Mouse (Mus musculus) ES-CJ7 (cell line): ENCODE data around the gene Gsta1.
"Not testable (repeated sequence)": the region's sequence is repeated elsewhere in the genome, so short reads cannot be mapped to it uniquely, and the experiment has no call there.

ENCODE experiments used
- DNase-seq: peaks from one replicate; pipeline ENCODE4 v3.0.0; 2011; ENCODE audit warnings: low read depth, low spot score

Gene Gsta1

GRCm38 (mm10) chr9:78229658-78230057 is 798 bp upstream of the Gsta1 start:
- not testable (repeated sequence) for DNase-seq

DNA sequence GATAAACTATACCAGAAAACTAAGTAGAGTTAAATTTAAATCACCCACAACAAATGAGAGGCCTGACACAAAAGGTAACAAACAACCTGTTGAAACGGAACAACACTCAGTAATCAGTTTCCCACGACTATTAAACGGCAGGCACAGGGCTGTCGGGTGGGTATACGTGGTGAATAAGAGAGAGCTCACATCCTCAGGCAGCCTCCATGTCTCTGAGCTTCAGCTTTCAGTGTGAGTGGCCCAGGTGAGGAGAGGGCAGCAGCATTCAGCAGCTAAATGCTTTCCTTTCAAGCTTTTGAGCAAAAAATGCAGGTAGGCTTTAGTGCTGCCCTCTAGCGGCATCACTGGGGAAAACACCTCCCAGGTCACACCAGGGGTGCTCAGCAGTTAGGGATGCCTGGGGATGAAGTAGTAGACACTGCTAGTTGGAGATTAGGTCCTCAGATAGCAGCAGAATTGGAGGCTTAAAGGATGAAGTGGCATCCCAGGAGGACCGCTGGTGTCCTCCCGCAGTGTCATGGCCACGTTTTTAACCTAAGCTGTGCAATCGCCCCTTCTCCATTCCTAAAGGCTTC is 2.8 kb downstream of the Gsta1 start:
- not testable (repeated sequence) for DNase-seq

DNA sequence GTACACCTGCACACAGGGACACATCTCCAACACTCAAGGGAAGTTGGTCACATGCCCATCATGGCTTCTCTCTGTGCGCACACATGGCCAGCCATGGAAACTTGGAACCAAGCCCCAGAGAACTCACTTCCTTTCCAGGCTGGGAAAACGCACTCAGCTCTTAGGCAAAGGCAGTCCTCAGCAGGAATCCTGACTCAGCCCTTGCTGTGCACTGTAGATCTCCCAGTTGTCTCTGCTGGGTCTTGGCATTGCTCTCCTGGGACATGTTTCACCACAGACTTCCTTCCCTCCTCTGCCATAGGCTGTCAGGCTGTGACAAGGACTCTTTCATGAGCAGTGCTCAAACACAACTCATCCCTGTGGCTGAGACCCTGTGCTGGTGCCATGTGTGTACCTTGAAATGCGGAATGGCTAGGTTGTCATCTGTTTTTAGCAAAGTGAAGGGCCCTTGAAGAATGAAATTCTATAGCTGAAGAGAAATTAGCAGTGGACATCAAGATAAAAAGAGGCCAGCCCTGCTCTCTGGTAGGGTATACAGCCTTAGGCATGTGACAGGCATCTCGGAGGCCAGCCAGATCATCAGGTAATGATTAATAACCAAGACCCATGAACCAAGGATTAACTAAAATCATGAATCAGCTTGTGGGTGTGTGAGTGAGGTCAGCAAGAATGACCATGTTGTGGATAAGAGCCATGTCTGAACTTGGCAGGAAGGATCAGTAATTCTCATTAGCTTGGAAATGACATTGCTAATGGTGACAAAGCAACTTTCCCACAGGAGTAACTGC is 25.4 kb downstream of the Gsta1 start:
- DNase-seq = not testable (repeated sequence)

DNA sequence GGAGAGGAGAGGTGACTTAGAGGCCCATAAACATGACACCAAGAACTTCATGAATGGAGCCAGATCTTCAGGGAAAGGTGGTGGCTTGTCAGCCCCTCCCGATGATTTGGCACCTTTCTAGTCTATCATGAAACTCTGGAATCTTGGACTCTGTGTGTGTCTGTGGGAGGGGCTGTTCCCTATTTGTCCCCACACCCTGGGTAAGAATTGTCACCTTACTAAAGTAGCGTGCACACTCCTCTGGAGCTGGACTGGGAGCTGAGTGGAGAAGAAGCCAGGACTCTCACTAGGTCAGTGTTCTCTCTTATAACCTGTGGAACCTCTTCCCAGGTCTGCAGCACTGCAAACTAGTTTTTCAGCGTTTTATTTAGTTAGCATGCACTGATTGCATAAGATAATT is 26.5 kb downstream of the Gsta1 start, which contains the start of gene Gm3776:
Gene Gm3776 (plus strand): TSS at position 216 of the 400 bp plus-strand sequence.
- not testable (repeated sequence) for DNase-seq

DNA sequence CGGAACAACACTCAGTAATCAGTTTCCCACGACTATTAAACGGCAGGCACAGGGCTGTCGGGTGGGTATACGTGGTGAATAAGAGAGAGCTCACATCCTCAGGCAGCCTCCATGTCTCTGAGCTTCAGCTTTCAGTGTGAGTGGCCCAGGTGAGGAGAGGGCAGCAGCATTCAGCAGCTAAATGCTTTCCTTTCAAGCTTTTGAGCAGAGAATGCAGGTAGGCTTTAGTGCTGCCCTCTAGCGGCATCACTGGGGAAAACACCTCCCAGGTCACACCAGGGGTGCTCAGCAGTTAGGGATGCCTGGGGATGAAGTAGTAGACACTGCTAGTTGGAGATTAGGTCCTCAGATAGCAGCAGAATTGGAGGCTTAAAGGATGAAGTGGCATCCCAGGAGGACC is 29.2 kb downstream of the Gsta1 start:
- not testable (repeated sequence) for DNase-seq

GRCm38 (mm10) chr9:78270945-78271344 is 40.5 kb downstream of the Gsta1 start:
- DNase-seq = not testable (repeated sequence)

- DNase-seq = not testable (repeated sequence)
Observed at GRCm38 (mm10) chr9:78282002-78282711, 51.7 kb downstream of the Gsta1 start.

DNA sequence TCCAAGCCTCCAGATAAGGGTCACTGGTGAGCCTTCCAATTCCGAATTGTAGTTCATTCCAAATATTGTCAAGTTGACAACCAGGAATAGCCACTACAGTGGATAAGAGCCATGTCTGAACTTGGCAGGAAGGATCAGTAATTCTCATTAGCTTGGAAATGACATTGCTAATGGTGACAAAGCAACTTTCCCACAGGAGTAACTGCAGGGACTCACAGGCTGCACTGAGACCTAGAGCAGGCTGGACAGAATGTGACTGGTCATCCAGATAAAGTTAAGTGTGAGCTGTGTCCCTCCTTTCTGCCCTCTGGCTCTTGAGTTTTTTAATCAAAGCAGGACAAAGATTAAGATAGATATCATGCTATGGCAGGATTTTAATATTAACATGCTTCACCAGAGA is 58.6 kb downstream of the Gsta1 start:
- not testable (repeated sequence) for DNase-seq

DNA sequence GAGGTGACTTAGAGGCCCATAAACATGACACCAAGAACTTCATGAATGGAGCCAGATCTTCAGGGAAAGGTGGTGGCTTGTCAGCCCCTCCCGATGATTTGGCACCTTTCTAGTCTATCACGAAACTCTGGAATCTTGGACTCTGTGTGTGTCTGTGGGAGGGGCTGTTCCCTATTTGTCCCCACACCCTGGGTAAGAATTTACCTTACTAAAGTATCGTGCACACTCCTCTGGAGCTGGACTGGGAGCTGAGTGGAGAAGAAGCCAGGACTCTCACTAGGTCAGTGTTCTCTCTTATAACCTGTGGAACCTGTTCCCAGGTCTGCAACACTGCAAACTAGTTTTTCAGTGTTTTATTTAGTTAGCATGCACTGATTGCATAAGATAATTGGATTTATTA is 59.3 kb downstream of the Gsta1 start, which contains the start of gene Gm10639:
Gene Gm10639 (plus strand): TSS at position 201 of the 400 bp plus-strand sequence.
- not testable (repeated sequence) for DNase-seq
